In the genomic region with DNA sequence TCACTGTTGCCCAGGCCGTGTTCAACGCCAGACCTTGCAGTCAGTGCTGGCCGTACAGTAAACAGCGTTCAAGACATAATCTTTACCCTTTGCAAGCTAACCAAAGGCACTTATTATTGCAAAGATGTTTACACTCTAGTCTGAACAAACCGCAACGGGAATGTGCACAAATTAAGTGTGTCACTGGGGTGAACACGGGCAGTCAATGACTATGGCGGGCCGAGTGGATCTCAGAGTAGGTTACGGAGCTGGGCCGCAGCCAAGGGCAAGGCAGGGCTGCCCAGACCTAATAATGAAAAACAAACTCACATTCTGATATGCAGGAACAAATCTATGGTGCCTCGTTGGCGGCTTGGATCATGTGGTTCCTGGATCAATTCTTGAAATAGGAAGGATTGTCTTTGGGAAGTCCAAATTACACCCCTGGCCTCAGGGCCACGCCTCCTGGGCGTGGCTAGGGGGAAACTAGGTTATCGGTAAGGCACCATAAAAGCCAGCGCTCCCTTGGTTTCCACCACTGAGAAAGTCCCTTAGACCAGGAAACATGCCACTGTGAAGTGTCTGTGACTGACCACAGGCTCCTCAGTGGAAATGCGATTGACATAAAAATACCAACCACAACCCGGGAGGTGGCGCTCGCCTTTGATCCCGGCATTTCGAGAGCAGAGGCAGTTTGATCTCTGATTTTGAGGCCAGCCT, we compare ENCODE assay signal across 9 mouse cellular contexts. TPM values are rescaled to one million over a fixed set of nuclear protein-coding genes. Genes with fewer than 3 reads are reported as not detected.
DNase-seq lines count a peak whose midpoint lies in the region; ATAC-seq and TF ChIP-seq lines count a peak whose summit lies in the region.
"Had no signal": no experiment of that assay in that cellular context is flagged by ENCODE, and none has a peak within 500 bp of the region (broad histone marks: within the 10 kb centered on the region; RNA-seq: fewer than 3 reads in every experiment).

No protein-coding gene starts in this region.

- peak; percentile 13; the same call in 1 of the 2 replicates for ATAC-seq in liver, embryonic 15.5 days (ENCODE audit: insufficient read depth)
- peak; percentile 56; the same call in 1 of the 2 replicates for ATAC-seq in stomach, embryonic 16.5 days (ENCODE audit: insufficient read depth, low FRiP score)
- no peak for ATAC-seq in hindbrain, embryonic 12.5 days (ENCODE audit: low FRiP score)

- peak; percentile 76 for DNase-seq in spleen, adult 12 weeks (ENCODE audit: low spot score)
- no peak for DNase-seq in spleen, adult 18-20 months
- DNase-seq in forelimb bud, embryonic 11.5 days (ENCODE audit: low read depth, low spot score), result peak; percentile 53
- no peak for DNase-seq in cerebellum, adult 2 months
- DNase-seq: right cerebral cortex, adult 18-20 months had no signal

- TF ChIP-seq POLR2A in cerebellum, adult 2 months (IDR thresholded peaks at IDR 0.05; ENCODE audit: borderline replicate concordance, insufficient read depth, low read length), result no peak

- H3K4me2 ChIP-seq in liver, embryonic 15.5 days, result peak overlapping the region; percentile 69
- H3K4me2 ChIP-seq in stomach, embryonic 16.5 days (ENCODE audit: low read depth, low read length), result peak overlapping the region; percentile 20; the same call in 1 of the 2 replicates
- no peak overlapping the region for H3K4me2 ChIP-seq in hindbrain, embryonic 12.5 days (replicated peaks)
- H3K4me2 ChIP-seq: limb, embryonic 12.5 days had no signal

- H3K27me3 ChIP-seq in liver, embryonic 15.5 days, result peaks cover 13% of the 10 kb centered on the region
- H3K27me3 ChIP-seq in stomach, embryonic 16.5 days (ENCODE audit: control insufficient read depth, insufficient read depth, low read length), result no peaks in the 10 kb centered on the region; the same call in 1 of the 2 replicates
- H3K27me3 ChIP-seq in hindbrain, embryonic 12.5 days, result no peaks in the 10 kb centered on the region
- H3K27me3 ChIP-seq in cerebellum, adult 2 months (ENCODE audit: control insufficient read depth, insufficient read depth, low read length), result no peaks in the 10 kb centered on the region

- no peak for TF ChIP-seq CTCF in cerebellum, adult 2 months (IDR thresholded peaks at IDR 0.05; ENCODE audit: borderline replicate concordance, insufficient read depth, low read depth, low read length)

- H3K36me3 ChIP-seq in liver, embryonic 15.5 days (replicated peaks), result no peaks in the 10 kb centered on the region
- no peaks in the 10 kb centered on the region for H3K36me3 ChIP-seq in stomach, embryonic 16.5 days (ENCODE audit: control insufficient read depth, insufficient read depth, low read length)
- no peaks in the 10 kb centered on the region for H3K36me3 ChIP-seq in hindbrain, embryonic 12.5 days
- H3K36me3 ChIP-seq: limb, embryonic 12.5 days had no signal

- peaks cover 63% of the 10 kb centered on the region for H3K4me1 ChIP-seq in liver, embryonic 15.5 days (replicated peaks)
- H3K4me1 ChIP-seq in stomach, embryonic 16.5 days (ENCODE audit: control insufficient read depth, insufficient read depth, low read length), result peaks cover 11% of the 10 kb centered on the region; the same call in 1 of the 2 replicates
- H3K4me1 ChIP-seq in hindbrain, embryonic 12.5 days, result no peaks in the 10 kb centered on the region
- peaks cover 20% of the 10 kb centered on the region for H3K4me1 ChIP-seq in cerebellum, adult 2 months (ENCODE audit: control insufficient read depth, insufficient read depth, low read length)
- H3K4me1 ChIP-seq: limb, embryonic 12.5 days had no signal

- H3K9ac ChIP-seq in liver, embryonic 15.5 days, result peak overlapping the region; percentile 50
- H3K9ac ChIP-seq in stomach, embryonic 16.5 days (ENCODE audit: low read length), result peak overlapping the region; percentile 4; the same call in 1 of the 2 replicates
- no peak overlapping the region for H3K9ac ChIP-seq in hindbrain, embryonic 12.5 days
- H3K9ac ChIP-seq: limb, embryonic 12.5 days had no signal

- H3K9me3 ChIP-seq in liver, embryonic 15.5 days (replicated peaks), result no peaks in the 10 kb centered on the region
- no peaks in the 10 kb centered on the region for H3K9me3 ChIP-seq in stomach, embryonic 16.5 days (replicated peaks; ENCODE audit: control insufficient read depth, low read length)
- H3K9me3 ChIP-seq in hindbrain, embryonic 12.5 days (replicated peaks), result no peaks in the 10 kb centered on the region
- H3K9me3 ChIP-seq: limb, embryonic 12.5 days had no signal

- WGBS in liver, embryonic 15.5 days (ENCODE audit: insufficient replicate concordance), result 30% methylated on average over 23 of the region's 23 CpGs
- 41% methylated on average over 23 of the region's 23 CpGs for WGBS in stomach, embryonic 16.5 days
- 64% methylated on average over 23 of the region's 23 CpGs for WGBS in hindbrain, embryonic 12.5 days
- WGBS in cerebellum, adult 2 months, result 51% methylated on average over 23 of the region's 23 CpGs

- peak overlapping the region; percentile 97 for H3K27ac ChIP-seq in liver, embryonic 15.5 days (replicated peaks)
- H3K27ac ChIP-seq in stomach, embryonic 16.5 days (ENCODE audit: low read length), result peak overlapping the region; percentile 17; the same call in 1 of the 2 replicates
- no peak overlapping the region for H3K27ac ChIP-seq in hindbrain, embryonic 12.5 days
- no peak overlapping the region for H3K27ac ChIP-seq in cerebellum, adult 2 months (ENCODE audit: insufficient read depth, low read length)
- H3K27ac ChIP-seq: limb, embryonic 12.5 days had no signal

- peak overlapping the region; percentile 45 for H3K4me3 ChIP-seq in liver, embryonic 15.5 days (replicated peaks)
- no peak overlapping the region for H3K4me3 ChIP-seq in stomach, embryonic 16.5 days (replicated peaks; ENCODE audit: low read length)
- H3K4me3 ChIP-seq in hindbrain, embryonic 12.5 days, result no peak overlapping the region
- H3K4me3 ChIP-seq in cerebellum, adult 2 months (replicated peaks; ENCODE audit: insufficient read depth, low read depth, low read length), result no peak overlapping the region
- H3K4me3 ChIP-seq: limb, embryonic 12.5 days had no signal

RNA-seq across cellular contexts. Expression of a gene that starts 13.2 kb away (rescaled TPM):
- polyA plus RNA-seq in liver, embryonic 15.5 days (2015; fragmentation: Nextera tagmentation; extraction: Ambion mirVana), result 4.0 and 4.5 TPM in 2 replicates
- polyA plus RNA-seq in stomach, embryonic 16.5 days (2015; fragmentation: Nextera tagmentation; extraction: Ambion mirVana), result 8.6 and 32.4 TPM in 2 replicates
- polyA plus RNA-seq in hindbrain, embryonic 12.5 days (2016; fragmentation: Nextera tagmentation; extraction: Ambion mirVana), result 44.2 and 46.0 TPM in 2 replicates
- 196 and 220 TPM in 2 replicates for polyA plus RNA-seq in cerebellum, adult 2 months (2012; rRNA removed)

RNA-seq across cellular contexts. Expression of a gene that starts 13.3 kb away (rescaled TPM):
- polyA plus RNA-seq in liver, embryonic 15.5 days (2015; fragmentation: Nextera tagmentation; extraction: Ambion mirVana), result not detected in 2 replicates
- not detected in 2 replicates for polyA plus RNA-seq in stomach, embryonic 16.5 days (2015; fragmentation: Nextera tagmentation; extraction: Ambion mirVana)
- 0.46 TPM in 1 of 2 replicates, not detected in the other for polyA plus RNA-seq in hindbrain, embryonic 12.5 days (2016; fragmentation: Nextera tagmentation; extraction: Ambion mirVana)
- 1.6 and 1.7 TPM in 2 replicates for polyA plus RNA-seq in cerebellum, adult 2 months (2012; rRNA removed)
- polyA plus RNA-seq: limb, embryonic 12.5 days had no signal

RNA-seq across cellular contexts. Expression of a gene that starts 16.2 kb away (rescaled TPM):
- polyA plus RNA-seq in liver, embryonic 15.5 days (2015; fragmentation: Nextera tagmentation; extraction: Ambion mirVana), result 1.1 and 1.3 TPM in 2 replicates
- polyA plus RNA-seq in stomach, embryonic 16.5 days (2015; fragmentation: Nextera tagmentation; extraction: Ambion mirVana), result 47.3 and 61.7 TPM in 2 replicates
- 85.2 and 85.3 TPM in 2 replicates for polyA plus RNA-seq in hindbrain, embryonic 12.5 days (2016; fragmentation: Nextera tagmentation; extraction: Ambion mirVana)
- 39.6 and 46.5 TPM in 2 replicates for polyA plus RNA-seq in cerebellum, adult 2 months (2012; rRNA removed)

Comparison
In these comparisons a context has a peak if more than half of its experiments do, and no peak if none do; other contexts are left out.
1. DNase-seq: peak in spleen, adult 12 weeks (single experiment) and forelimb bud, embryonic 11.5 days (single experiment); none in spleen, adult 18-20 months (0 of 2) and cerebellum, adult 2 months (0 of 2).
2. H3K27ac ChIP-seq: peak in liver, embryonic 15.5 days (single experiment) and stomach, embryonic 16.5 days (single experiment); none in hindbrain, embryonic 12.5 days (single experiment) and cerebellum, adult 2 months (single experiment).
3. RNA of a gene that starts 16.2 kb away (polyA plus RNA-seq): 85.2 to 85.3 TPM in hindbrain, embryonic 12.5 days, 47.3 to 61.7 TPM in stomach, embryonic 16.5 days and 39.6 to 46.5 TPM in cerebellum, adult 2 months; 1.1 to 1.3 TPM in liver, embryonic 15.5 days; every median in the first group is over 10 times any median in the second.